Mouse (Mus musculus): ENCODE measurements at regions not wholly inside any gene's neighbourhood (a gene's known extent, or its start where the extent isn't known, plus 50 kb on each side); places are given as distances from the start of the nearest gene placed in this dataset.

DNA sequence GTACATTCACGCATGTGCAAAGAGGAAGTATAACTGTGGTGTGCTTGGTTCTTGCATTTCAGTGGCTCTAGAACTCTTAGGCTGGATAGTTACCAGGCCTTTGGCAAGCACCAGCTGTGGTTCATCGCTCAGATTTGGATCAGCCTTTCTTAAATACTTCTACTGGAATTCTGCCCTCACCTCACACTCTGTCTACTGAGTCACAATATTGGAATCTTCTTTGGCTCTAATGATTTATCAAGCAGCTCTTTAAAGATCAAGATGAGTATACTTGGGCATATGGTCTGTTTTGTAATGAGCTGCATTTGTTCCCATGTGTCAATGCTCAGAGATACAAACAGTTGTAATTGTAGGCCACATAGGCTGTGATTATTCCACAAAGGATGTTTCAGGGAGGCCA lies 197.5 kb downstream of the Icos start:
- Histone ChIP-seq H3K36me3 (ENCODE audit: control insufficient read depth, insufficient read depth, low read length) (no peaks in the 10 kb centered on the region), H3K9ac (replicated peaks; ENCODE audit: low read length) (no peak overlapping the region), H3K4me2 (ENCODE audit: low read length) (no peak overlapping the region), H3K4me1 (ENCODE audit: control insufficient read depth, insufficient read depth, low read length) (peaks cover 11% of the 10 kb centered on the region), H3K4me3 (replicated peaks; ENCODE audit: low read depth, low read length) (no peak overlapping the region), H3K9me3 (ENCODE audit: control insufficient read depth, low read length) (no peaks in the 10 kb centered on the region), H3K27me3 (ENCODE audit: control insufficient read depth, insufficient read depth, low read length) (no peaks in the 10 kb centered on the region), H3K27ac (replicated peaks; ENCODE audit: low read depth, low read length) (no peak overlapping the region)
- no peak for ATAC-seq (ENCODE audit: low FRiP score, low TSS enrichment)
- no peak for DNase-seq
- 93% methylated on average over 2 of the region's 2 CpGs for WGBS

DNA sequence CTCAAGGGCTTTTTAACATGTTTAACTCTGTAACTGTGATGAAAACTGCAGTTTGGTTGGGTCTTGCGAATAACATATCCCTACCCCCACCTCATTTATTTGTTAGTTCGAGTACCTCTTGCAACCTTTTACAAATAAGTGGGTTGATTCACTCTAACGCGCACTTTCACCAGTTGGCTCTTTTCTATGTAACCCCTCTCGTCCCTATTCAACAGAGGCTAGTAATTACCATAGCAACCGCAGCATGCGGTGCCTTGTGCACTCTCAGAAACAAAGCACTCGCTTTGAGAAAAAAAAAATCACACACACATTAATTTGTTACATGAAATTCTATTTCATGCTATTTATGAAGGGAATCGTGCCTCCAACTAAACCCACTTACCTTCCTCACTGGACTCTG lies 201.7 kb downstream of the Icos start:
- H3K9me3 ChIP-seq (ENCODE audit: control insufficient read depth, low read length), result no peaks in the 10 kb centered on the region
- H3K4me1 ChIP-seq (ENCODE audit: control insufficient read depth, insufficient read depth, low read length), result peaks cover 19% of the 10 kb centered on the region
- 7% methylated on average over 9 of the region's 9 CpGs for WGBS
- H3K36me3 ChIP-seq (ENCODE audit: control insufficient read depth, insufficient read depth, low read length), result no peaks in the 10 kb centered on the region
- H3K27ac ChIP-seq (replicated peaks; ENCODE audit: low read depth, low read length), result peak overlapping the region; percentile 75
- H3K27me3 ChIP-seq (ENCODE audit: control insufficient read depth, insufficient read depth, low read length), result no peaks in the 10 kb centered on the region
- DNase-seq (peak; percentile 80), ATAC-seq (ENCODE audit: low FRiP score, low TSS enrichment) (no peak)
- peak overlapping the region; percentile 28; the same call in 1 of the 2 replicates for H3K4me2 ChIP-seq (ENCODE audit: low read length)
- H3K4me3 ChIP-seq (replicated peaks; ENCODE audit: low read depth, low read length), result no peak overlapping the region
- no peak overlapping the region for H3K9ac ChIP-seq (replicated peaks; ENCODE audit: low read length)

DNA sequence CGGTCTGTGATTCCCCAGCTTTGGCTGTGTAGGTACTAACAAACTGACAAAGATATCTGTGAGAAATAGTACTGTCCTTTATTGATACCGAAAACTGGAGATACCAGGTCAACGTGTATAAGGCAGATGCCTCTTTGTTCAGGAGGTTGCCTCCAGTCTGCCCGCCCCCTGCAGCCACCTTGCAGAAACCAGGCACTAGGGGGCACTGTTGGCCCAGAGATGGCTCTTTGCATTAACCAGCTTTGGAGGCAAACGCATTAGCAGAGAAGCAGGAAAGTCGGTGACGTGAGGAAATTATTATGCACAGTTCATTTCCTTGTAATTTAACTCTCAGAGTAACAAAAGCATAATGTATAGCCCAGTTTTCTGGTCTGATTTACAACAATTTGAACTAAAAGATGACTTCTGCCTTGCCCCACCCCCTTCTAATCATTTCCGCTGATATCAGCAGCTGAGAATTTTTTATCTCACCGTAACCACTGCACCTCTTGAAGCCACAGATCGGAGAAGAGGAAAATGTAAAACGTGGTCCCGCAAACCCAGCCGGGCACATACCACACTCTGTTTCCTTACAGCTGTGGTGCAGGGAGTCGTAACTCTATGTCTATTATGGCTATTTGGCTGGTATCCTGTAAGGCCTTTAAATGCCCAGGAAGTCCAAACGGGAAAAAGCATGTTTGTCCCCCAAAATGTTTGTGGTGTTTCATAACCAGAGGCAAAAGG lies 203.5 kb downstream of the Icos start:
- whole genome bisulfite sequencing, result 23% methylated on average over 15 of the region's 15 CpGs
- Histone ChIP-seq H3K27me3 (ENCODE audit: control insufficient read depth, insufficient read depth, low read length) (no peaks in the 10 kb centered on the region), H3K4me3 (replicated peaks; ENCODE audit: low read depth, low read length) (no peak overlapping the region), H3K27ac (replicated peaks; ENCODE audit: low read depth, low read length) (peak overlapping the region; percentile 75), H3K4me2 (ENCODE audit: low read length) (peak overlapping the region; percentile 31), H3K9me3 (ENCODE audit: control insufficient read depth, low read length) (no peaks in the 10 kb centered on the region), H3K4me1 (ENCODE audit: control insufficient read depth, insufficient read depth, low read length) (peaks cover 19% of the 10 kb centered on the region), H3K36me3 (ENCODE audit: control insufficient read depth, insufficient read depth, low read length) (no peaks in the 10 kb centered on the region), H3K9ac (replicated peaks; ENCODE audit: low read length) (peak overlapping the region; percentile 30; the same call in 1 of the 2 replicates)
- DNase-seq (peak; percentile 97), ATAC-seq (ENCODE audit: low FRiP score, low TSS enrichment) (peak; percentile 82)

DNA sequence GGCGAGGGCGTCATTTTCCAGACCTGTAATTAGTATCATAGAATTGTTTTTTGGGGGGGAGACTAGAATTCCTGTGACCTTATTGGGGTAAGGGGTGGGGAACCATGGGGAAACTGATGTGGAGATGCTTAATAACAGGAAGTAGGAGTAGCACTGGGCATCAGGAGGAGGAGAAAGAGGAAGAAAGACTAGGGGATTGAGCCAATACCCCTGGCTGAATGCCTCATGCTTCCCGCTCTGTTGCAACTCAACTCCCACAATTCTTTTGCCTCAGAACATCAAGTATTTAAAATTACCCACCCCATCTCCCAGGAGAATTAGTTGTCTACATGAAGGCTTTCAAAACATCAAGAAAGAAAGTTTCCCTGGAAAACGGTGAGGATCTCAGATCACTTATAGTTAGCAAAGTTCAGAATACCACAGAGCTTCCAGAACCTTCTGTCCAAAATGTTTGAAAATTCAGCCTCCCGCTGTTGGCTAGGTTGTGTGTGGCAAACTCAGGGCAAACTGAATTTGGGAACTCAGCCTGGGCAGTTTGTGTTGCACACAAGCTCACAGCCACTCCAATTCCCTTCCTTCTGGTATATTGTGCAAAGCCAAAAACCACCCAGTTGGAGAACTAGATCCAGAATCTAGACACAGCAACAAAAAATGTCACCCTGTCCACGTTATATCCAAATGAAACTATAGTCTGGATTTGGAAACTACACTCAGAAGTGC lies 209.8 kb downstream of the Icos start:
- H3K4me3 ChIP-seq (replicated peaks; ENCODE audit: low read depth, low read length), result no peak overlapping the region
- H3K4me1 ChIP-seq (ENCODE audit: control insufficient read depth, insufficient read depth, low read length), result no peaks in the 10 kb centered on the region
- ATAC-seq (ENCODE audit: low FRiP score, low TSS enrichment) (no peak), DNase-seq (no peak)
- no peaks in the 10 kb centered on the region for H3K36me3 ChIP-seq (ENCODE audit: control insufficient read depth, insufficient read depth, low read length)
- H3K9ac ChIP-seq (replicated peaks; ENCODE audit: low read length), result no peak overlapping the region
- 94% methylated on average over 6 of the region's 6 CpGs for WGBS
- H3K9me3 ChIP-seq (ENCODE audit: control insufficient read depth, low read length), result no peaks in the 10 kb centered on the region
- no peak overlapping the region for H3K4me2 ChIP-seq (ENCODE audit: low read length)
- no peaks in the 10 kb centered on the region for H3K27me3 ChIP-seq (ENCODE audit: control insufficient read depth, insufficient read depth, low read length)
- H3K27ac ChIP-seq (replicated peaks; ENCODE audit: low read depth, low read length), result no peak overlapping the region

DNA sequence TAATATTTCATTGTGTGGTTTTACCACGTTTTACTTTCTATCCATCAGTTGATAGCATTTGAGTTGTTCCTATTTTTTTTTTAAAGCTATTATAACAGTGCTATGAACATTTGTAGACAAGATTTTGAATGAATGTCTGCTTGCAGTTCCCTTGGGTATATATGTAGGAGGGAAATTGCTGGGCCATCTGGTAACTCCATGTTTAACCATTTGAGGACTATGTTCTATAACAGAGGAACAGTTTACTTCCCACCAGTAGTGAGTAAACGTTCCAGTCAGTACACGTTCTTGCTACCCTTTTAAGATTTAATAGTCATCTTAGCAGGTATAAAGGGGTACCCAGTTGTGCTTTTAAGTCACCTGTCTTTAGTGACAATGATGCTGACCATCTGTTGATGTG lies 213.2 kb downstream of the Icos start:
- Histone ChIP-seq H3K9ac (replicated peaks; ENCODE audit: low read length) (no peak overlapping the region), H3K9me3 (ENCODE audit: control insufficient read depth, low read length) (no peaks in the 10 kb centered on the region), H3K36me3 (ENCODE audit: control insufficient read depth, insufficient read depth, low read length) (no peaks in the 10 kb centered on the region), H3K4me3 (replicated peaks; ENCODE audit: low read depth, low read length) (no peak overlapping the region), H3K4me1 (ENCODE audit: control insufficient read depth, insufficient read depth, low read length) (no peaks in the 10 kb centered on the region), H3K27ac (replicated peaks; ENCODE audit: low read depth, low read length) (no peak overlapping the region), H3K4me2 (ENCODE audit: low read length) (no peak overlapping the region), H3K27me3 (ENCODE audit: control insufficient read depth, insufficient read depth, low read length) (no peaks in the 10 kb centered on the region)
- WGBS, result 93% methylated on average over 3 of the region's 3 CpGs
- DNase-seq (no peak), ATAC-seq (ENCODE audit: low FRiP score, low TSS enrichment) (no peak)

DNA sequence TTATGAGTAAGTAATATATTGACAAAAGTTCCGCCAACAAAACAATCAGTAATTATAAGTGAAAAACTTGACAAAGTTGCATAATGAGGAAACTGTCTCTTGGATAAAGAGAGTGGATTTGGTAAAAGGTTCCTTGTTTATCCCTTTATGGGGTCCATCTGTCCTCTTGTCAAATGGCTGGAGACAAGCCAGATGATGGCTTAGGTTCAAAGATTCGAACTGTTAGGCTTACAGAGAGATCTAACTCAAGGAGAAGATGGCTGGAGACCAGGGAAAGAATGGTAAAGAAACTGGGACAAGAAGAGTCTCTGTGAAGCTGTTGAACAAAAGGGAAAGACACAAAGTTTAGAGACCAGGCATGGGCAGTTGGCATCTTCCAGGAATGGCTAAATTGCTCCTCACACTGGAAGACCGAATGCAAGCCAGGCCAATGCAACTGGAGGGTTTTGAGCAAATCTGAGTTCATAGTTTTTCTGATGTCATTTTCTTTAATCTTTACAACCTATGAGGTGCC lies 220.9 kb downstream of the Icos start:
- ATAC-seq (ENCODE audit: low FRiP score, low TSS enrichment) (no peak), DNase-seq (no peak)
- 0 out of 2 replicates have a peak, but pooled peaks cover 3% of the 10 kb centered on the region for H3K4me1 ChIP-seq (ENCODE audit: control insufficient read depth, insufficient read depth, low read length)
- no peak overlapping the region for H3K9ac ChIP-seq (replicated peaks; ENCODE audit: low read length)
- H3K9me3 ChIP-seq (ENCODE audit: control insufficient read depth, low read length), result no peaks in the 10 kb centered on the region
- no peak overlapping the region for H3K27ac ChIP-seq (replicated peaks; ENCODE audit: low read depth, low read length)
- no peaks in the 10 kb centered on the region for H3K36me3 ChIP-seq (ENCODE audit: control insufficient read depth, insufficient read depth, low read length)
- H3K4me2 ChIP-seq (ENCODE audit: low read length), result no peak overlapping the region
- 87% methylated on average over 3 of the region's 3 CpGs for WGBS
- no peaks in the 10 kb centered on the region for H3K27me3 ChIP-seq (ENCODE audit: control insufficient read depth, insufficient read depth, low read length)
- H3K4me3 ChIP-seq (replicated peaks; ENCODE audit: low read depth, low read length), result no peak overlapping the region

DNA sequence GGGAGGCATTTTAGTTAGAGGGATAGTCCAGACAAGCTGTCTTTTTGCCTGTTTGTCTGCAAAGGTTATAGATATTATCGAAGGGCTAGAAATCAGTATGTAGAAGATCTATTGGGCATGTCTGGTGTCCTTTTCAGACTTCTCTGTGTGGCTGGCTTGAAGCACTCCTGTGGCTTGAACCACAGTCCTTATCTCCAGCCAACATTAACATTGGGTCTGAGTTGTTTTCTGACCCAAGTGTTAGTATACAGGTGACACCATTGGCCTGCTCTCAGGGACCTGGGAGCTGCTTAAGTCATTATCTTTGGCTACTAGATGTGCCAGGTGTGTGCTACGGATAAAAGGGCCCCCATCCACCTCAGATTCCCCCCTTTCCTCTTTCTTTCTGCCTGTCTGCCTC lies 223.3 kb downstream of the Icos start:
- H3K36me3 ChIP-seq (ENCODE audit: control insufficient read depth, insufficient read depth, low read length), result no peaks in the 10 kb centered on the region
- no peaks in the 10 kb centered on the region for H3K27me3 ChIP-seq (ENCODE audit: control insufficient read depth, insufficient read depth, low read length)
- peaks cover 7% of the 10 kb centered on the region for H3K4me1 ChIP-seq (ENCODE audit: control insufficient read depth, insufficient read depth, low read length)
- H3K4me2 ChIP-seq (ENCODE audit: low read length), result no peak overlapping the region
- WGBS, result 74% methylated on average over 2 of the region's 2 CpGs
- H3K4me3 ChIP-seq (replicated peaks; ENCODE audit: low read depth, low read length), result no peak overlapping the region
- H3K9me3 ChIP-seq (ENCODE audit: control insufficient read depth, low read length), result no peaks in the 10 kb centered on the region
- no peak overlapping the region for H3K27ac ChIP-seq (replicated peaks; ENCODE audit: low read depth, low read length)
- DNase-seq (no peak), ATAC-seq (ENCODE audit: low FRiP score, low TSS enrichment) (no peak)
- no peak overlapping the region for H3K9ac ChIP-seq (replicated peaks; ENCODE audit: low read length)

DNA sequence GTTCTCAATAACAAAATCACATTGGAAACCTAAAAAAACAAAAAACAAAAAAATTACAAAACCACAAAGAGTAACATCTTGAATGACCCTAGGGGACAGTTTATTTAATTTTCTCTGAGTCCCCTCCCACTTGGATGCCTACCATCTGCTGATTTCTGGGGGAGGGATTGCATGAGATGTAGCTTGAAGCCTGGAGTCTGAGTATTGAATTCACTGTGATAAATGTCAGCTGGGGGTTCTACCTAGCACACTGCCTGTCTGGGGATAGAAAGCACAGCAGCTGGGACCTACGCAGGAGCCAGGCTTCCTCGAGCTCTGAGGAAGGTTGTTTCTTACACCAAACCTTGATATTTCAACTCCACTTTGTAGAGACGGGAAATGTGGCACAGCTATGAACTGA lies 224.4 kb downstream of the Icos start:
- DNase-seq (no peak), ATAC-seq (ENCODE audit: low FRiP score, low TSS enrichment) (no peak)
- Histone ChIP-seq H3K4me2 (ENCODE audit: low read length) (no peak overlapping the region), H3K9me3 (ENCODE audit: control insufficient read depth, low read length) (no peaks in the 10 kb centered on the region), H3K36me3 (ENCODE audit: control insufficient read depth, insufficient read depth, low read length) (no peaks in the 10 kb centered on the region), H3K27me3 (ENCODE audit: control insufficient read depth, insufficient read depth, low read length) (no peaks in the 10 kb centered on the region), H3K4me3 (replicated peaks; ENCODE audit: low read depth, low read length) (no peak overlapping the region), H3K4me1 (ENCODE audit: control insufficient read depth, insufficient read depth, low read length) (peaks cover 7% of the 10 kb centered on the region), H3K9ac (replicated peaks; ENCODE audit: low read length) (no peak overlapping the region), H3K27ac (replicated peaks; ENCODE audit: low read depth, low read length) (no peak overlapping the region)
- 67% methylated on average over 3 of the region's 3 CpGs for WGBS

DNA sequence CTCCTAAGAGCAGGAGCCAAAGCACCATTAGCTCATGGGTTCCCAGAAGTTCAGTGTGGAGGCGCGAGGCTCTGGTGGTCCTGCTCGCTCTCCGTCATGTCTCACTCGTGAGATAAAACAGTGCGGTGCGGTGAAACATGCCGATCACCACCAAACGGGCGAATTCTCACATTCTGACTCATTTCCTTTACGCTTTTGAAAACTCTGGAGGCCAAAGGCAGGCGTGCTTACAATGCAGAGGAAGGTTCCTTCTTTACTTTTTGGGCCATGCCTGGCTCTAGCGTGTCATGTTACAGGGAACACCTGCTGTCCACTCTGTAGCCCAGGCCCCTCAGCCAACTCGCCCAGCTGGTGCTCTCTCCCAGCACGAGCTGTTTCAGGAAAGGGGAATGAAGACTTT lies 225.4 kb downstream of the Icos start:
- H3K9me3 ChIP-seq (ENCODE audit: control insufficient read depth, low read length), result no peaks in the 10 kb centered on the region
- H3K9ac ChIP-seq (replicated peaks; ENCODE audit: low read length), result no peak overlapping the region
- WGBS, result 35% methylated on average over 15 of the region's 15 CpGs
- peaks cover 7% of the 10 kb centered on the region for H3K4me1 ChIP-seq (ENCODE audit: control insufficient read depth, insufficient read depth, low read length)
- no peaks in the 10 kb centered on the region for H3K27me3 ChIP-seq (ENCODE audit: control insufficient read depth, insufficient read depth, low read length)
- no peaks in the 10 kb centered on the region for H3K36me3 ChIP-seq (ENCODE audit: control insufficient read depth, insufficient read depth, low read length)
- no peak overlapping the region for H3K4me2 ChIP-seq (ENCODE audit: low read length)
- no peak overlapping the region for H3K4me3 ChIP-seq (replicated peaks; ENCODE audit: low read depth, low read length)
- peak; percentile 31 for DNase-seq
- H3K27ac ChIP-seq (replicated peaks; ENCODE audit: low read depth, low read length), result no peak overlapping the region
- no peak for ATAC-seq (ENCODE audit: low FRiP score, low TSS enrichment)
